Mouse (Mus musculus) urinary bladder, postnatal 0 days (tissue): ENCODE measurements around the gene Gm17332. TPM values are rescaled to one million over a fixed set of nuclear protein-coding genes. Genes with fewer than 3 reads are reported as not detected.

Experiments
- polyA plus RNA-seq: library from polyadenylated mRNA; unstranded; fragments of >200 nt; fragmentation: Nextera tagmentation; extraction: Ambion mirVana; gene quantifications from 2 replicates; pipeline ENCODE4 v1.2.1, GENCODE M21; 2015

The Gm17332 gene
- polyA plus RNA-seq: not detected in 2 replicates

DNA sequence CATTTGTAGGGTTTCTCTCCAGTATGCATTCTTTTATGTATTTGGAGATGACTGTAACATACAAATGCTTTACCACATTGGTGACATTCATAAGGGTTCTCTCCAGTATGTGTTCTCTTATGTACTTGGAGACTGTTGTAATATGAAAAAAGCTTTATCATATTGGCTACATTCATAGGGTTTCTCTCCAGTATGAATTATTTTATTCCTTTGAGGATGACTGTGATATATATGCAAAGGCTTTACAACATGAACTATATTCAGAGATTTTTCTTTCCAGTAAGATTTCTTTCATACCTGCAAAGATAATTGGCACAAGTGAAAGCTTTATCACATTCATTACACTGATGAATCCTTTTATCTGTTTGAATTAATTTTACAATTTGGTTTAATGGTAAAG, at the start of gene Gm17332:
Gene Gm17332 (minus strand): TSS at position 101 of the 400 bp plus-strand sequence.

Other genes starting within 250 kb of the Gm17332 start
- 9.1 and 10.5 TPM in 2 replicates for gene Erlec1, start 228.1 kb downstream of the Gm17332 start, polyA plus RNA-seq
- gene Chac2, start 196.1 kb downstream of the Gm17332 start, polyA plus RNA-seq: 9.0 and 11.2 TPM in 2 replicates
- gene Stc2, start 187.6 kb upstream of the Gm17332 start, polyA plus RNA-seq: 6.8 and 8.1 TPM in 2 replicates